Comparison of ENCODE assay signal across 24 mouse cellular contexts in genomic region chr8:80663476-80663875, GRCm38 (mm10). TPM values are rescaled to one million over a fixed set of nuclear protein-coding genes. Genes with fewer than 3 reads are reported as not detected.
"Had no signal": no experiment of that assay in that cellular context is flagged by ENCODE, and none has a peak within 500 bp of the region (broad histone marks: within the 10 kb centered on the region; RNA-seq: fewer than 3 reads in every experiment).

No protein-coding gene starts in this region.

- H3K36me3 ChIP-seq: limb, embryonic 12.5 days; limb, embryonic 15.5 days; liver, embryonic 12.5 days; liver, embryonic 15.5 days; neural tube, embryonic 12.5 days; neural tube, embryonic 15.5 days had no signal

- H3K9ac ChIP-seq: limb, embryonic 12.5 days; limb, embryonic 15.5 days; liver, embryonic 12.5 days; liver, embryonic 15.5 days; neural tube, embryonic 12.5 days; neural tube, embryonic 15.5 days had no signal

- H3K9me3 ChIP-seq: limb, embryonic 12.5 days; limb, embryonic 15.5 days; liver, embryonic 12.5 days; liver, embryonic 15.5 days; megakaryocyte, embryonic 14.5 days; neural tube, embryonic 12.5 days; neural tube, embryonic 15.5 days had no signal

- DNase-seq: kidney, adult 2 months; kidney, postnatal 25 days; layer of hippocampus, adult 9-11 months; lung, adult 2 months; lung, postnatal 14 days; midbrain, embryonic 14.5 days; right cerebral cortex, adult 18-20 months; right cerebral cortex, postnatal 14 days; right cerebral cortex, postnatal 4 days; thymus, adult 2 months; thymus, postnatal 14 days; thymus, postnatal 4 days had no signal

- H3K4me2 ChIP-seq: limb, embryonic 12.5 days; limb, embryonic 15.5 days; liver, embryonic 12.5 days; liver, embryonic 15.5 days; midbrain, embryonic 11.5 days; neural tube, embryonic 12.5 days; neural tube, embryonic 15.5 days had no signal

- ATAC-seq: liver, embryonic 12.5 days had no signal

- H3K27me3 ChIP-seq: limb, embryonic 12.5 days; limb, embryonic 15.5 days; liver, embryonic 12.5 days; liver, embryonic 15.5 days; megakaryocyte, embryonic 14.5 days; neural tube, embryonic 12.5 days; neural tube, embryonic 15.5 days had no signal

- H3K4me1 ChIP-seq: limb, embryonic 12.5 days; limb, embryonic 15.5 days; neural tube, embryonic 12.5 days; neural tube, embryonic 15.5 days had no signal

- H3K4me3 ChIP-seq: layer of hippocampus, adult 2 months; limb, embryonic 12.5 days; limb, embryonic 15.5 days; liver, embryonic 12.5 days; liver, embryonic 15.5 days; neural tube, embryonic 12.5 days; neural tube, embryonic 15.5 days had no signal

- H3K27ac ChIP-seq: kidney, postnatal 0 days; layer of hippocampus, adult 2 months; limb, embryonic 12.5 days; limb, embryonic 15.5 days; liver, embryonic 12.5 days; liver, embryonic 15.5 days; macrophage; neural tube, embryonic 12.5 days; neural tube, embryonic 15.5 days; stomach, postnatal 0 days had no signal

RNA-seq across cellular contexts. Expression of gene Frem3, which starts 52.6 kb away (rescaled TPM):
- polyA plus RNA-seq: kidney, adult 2 months; limb, embryonic 12.5 days; lung, adult 2 months; macrophage; midbrain, embryonic 14.5 days had no signal
